Mouse (Mus musculus) ES-Bruce4 (cell line): ENCODE results near the gene Tmem104.

ENCODE experiments used
- CTCF ChIP-seq: IDR thresholded peaks from one replicate; pipeline ENCODE4 v1.8.1; 2011; ENCODE audit warnings: low read depth, low read length
- POLR2A ChIP-seq: IDR thresholded peaks from one replicate; pipeline ENCODE4 v1.8.1; 2011; ENCODE audit warnings: low read length; ENCODE audit not compliant: insufficient read depth

- no peak for TF ChIP-seq POLR2A
- no peak for TF ChIP-seq CTCF
Measured at GRCm38 (mm10) chr11:115155053-115155634, 32.1 kb upstream of the Tmem104 start.
